Mouse (Mus musculus): ENCODE results near the gene Atp2b2.

DNA sequence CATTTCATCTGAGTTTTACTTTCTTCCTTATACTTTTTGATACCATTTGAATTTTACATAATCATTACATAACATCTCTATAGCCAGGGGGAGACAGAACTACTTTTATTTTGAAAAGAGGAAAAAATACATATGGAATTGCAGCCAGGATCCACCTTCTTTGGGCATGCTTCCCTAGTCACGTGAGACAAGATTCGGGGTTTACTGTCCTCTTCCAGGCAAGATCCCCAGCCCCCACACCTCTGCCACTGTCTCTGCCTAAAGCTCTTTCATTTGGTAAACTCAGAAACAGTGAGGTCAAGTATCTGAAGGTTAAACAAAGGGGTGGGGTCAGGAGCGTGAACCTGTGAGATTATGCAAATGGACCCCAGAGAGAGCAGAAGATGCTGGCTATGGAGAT, 6.7 kb downstream of the Atp2b2 start:
- TF ChIP-seq POLR2A (IDR thresholded peaks at IDR 0.05; ENCODE audit: extremely low read depth, insufficient read depth, low read length) (no peak), CTCF (IDR thresholded peaks at IDR 0.05; ENCODE audit: low read depth, low read length) (no peak)
